Mouse (Mus musculus): ENCODE results near the gene Paox. TPM values are rescaled to one million over a fixed set of nuclear protein-coding genes. Genes with fewer than 3 reads are reported as not detected.

Paox gene
- polyA plus RNA-seq, 1 experiment from 2014 or later = 18.2 TPM

DNA sequence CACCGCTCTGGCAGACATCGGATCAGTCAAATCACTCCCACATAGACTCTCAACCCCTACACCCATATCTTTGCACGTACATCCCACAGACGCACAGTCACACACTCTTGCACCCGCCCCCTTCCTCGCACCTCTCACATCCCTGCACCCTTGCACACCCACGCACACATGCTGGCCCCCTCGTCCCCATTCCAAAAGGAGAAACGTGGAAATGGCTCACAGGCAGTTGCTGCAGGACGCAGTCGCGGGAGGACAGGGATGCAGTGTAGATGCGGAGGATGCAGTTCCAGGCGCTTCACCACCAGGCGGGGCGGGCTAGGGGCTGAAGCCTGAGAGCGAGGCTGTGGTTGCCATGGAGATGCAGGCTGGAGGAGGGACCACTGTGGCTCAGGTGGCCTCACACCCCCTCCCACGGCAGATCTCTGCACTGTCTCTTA is 33.3 kb upstream of the Paox start, which contains the start of gene Caly:
Caly (minus strand) TSS at position 307 of the 437 bp plus-strand sequence.
- Histone ChIP-seq H3K4me2 (ENCODE audit: low read depth, severe bottlenecking) (peak within 1 kb of the TSS; percentile 12; the same call in 1 of the 2 replicates), H3K4me3 (ENCODE audit: low read depth, low read length) (no peak within 1 kb of the TSS), H3K9ac (ENCODE audit: low read length) (no peak within 1 kb of the TSS), H3K36me3 (ENCODE audit: control insufficient read depth, insufficient read depth, low read length) (no peaks in the 10 kb centered on the region), H3K27me3 (ENCODE audit: control insufficient read depth, insufficient read depth, low read length) (peaks cover 31% of the 10 kb centered on the region), H3K9me3 (ENCODE audit: control insufficient read depth, low read length) (no peaks in the 10 kb centered on the region), H3K27ac (replicated peaks; ENCODE audit: low read depth, low read length) (no peak within 1 kb of the TSS), H3K4me1 (ENCODE audit: control insufficient read depth, insufficient read depth, low read length) (peaks cover 9% of the 10 kb centered on the region; the same call in 1 of the 2 replicates)
- 6% methylated on average over 18 of the region's 18 CpGs for WGBS
- DNase-seq (ENCODE audit: low spot score) (peak; percentile 79), ATAC-seq (ENCODE audit: insufficient number of reproducible peaks, low FRiP score, low TSS enrichment, low read depth) (peak; percentile 71; the same call in 1 of the 2 replicates)

- H3K9ac ChIP-seq (ENCODE audit: low read length) = no peak overlapping the region
- no peaks in the 10 kb centered on the region for H3K27me3 ChIP-seq (ENCODE audit: control insufficient read depth, insufficient read depth, low read length)
- H3K4me1 ChIP-seq (ENCODE audit: control insufficient read depth, insufficient read depth, low read length) = no peaks in the 10 kb centered on the region
- H3K4me3 ChIP-seq (ENCODE audit: low read depth, low read length) = no peak overlapping the region
- ATAC-seq (ENCODE audit: insufficient number of reproducible peaks, low FRiP score, low TSS enrichment, low read depth) = no peak
- no peak for DNase-seq (ENCODE audit: low spot score)
- no peaks in the 10 kb centered on the region for H3K36me3 ChIP-seq (ENCODE audit: control insufficient read depth, insufficient read depth, low read length)
- H3K4me2 ChIP-seq (ENCODE audit: low read depth, severe bottlenecking) = no peak overlapping the region
- WGBS = 79% methylated on average over 10 of the region's 10 CpGs
- H3K9me3 ChIP-seq (ENCODE audit: control insufficient read depth, low read length) = no peaks in the 10 kb centered on the region
- H3K27ac ChIP-seq (replicated peaks; ENCODE audit: low read depth, low read length) = no peak overlapping the region
These were observed 25.0 kb upstream of the Paox start for GRCm38 (mm10) chr7:140090601-140091000.

DNA sequence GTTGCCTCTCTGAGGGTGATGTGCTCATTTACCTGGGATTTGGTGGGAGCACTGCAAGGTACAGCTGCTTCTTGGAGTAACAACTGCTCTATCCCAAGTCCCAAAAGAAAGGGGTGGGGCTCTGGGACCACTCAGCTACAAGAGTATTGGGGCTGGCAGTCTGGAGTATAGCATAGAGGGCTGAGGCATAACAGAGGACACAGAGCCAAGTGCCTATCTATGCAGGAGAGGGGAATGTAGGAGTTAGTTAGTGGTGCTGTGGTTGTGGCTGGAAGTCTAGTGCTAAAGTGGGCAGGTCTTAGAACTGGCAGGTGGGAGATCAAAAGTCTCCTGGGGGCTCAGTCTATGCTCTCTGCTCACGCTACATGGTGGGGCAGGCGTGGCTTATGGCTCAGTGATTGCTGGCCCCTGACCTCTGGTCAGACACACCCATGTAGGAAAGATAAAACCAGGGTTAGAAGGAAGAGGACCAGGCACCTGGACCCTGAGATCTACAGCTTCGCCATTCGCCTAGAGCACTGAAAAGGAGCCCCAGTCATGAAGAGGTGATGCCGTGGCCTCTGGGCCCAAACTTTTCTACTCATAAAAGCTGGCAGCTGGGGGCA is 22.6 kb upstream of the Paox start, which contains the start of gene Prap1:
Prap1 (plus strand) TSS at position 472 of the 605 bp plus-strand sequence.
- Histone ChIP-seq H3K4me2 (ENCODE audit: low read depth, severe bottlenecking) (no peak within 1 kb of the TSS), H3K27ac (replicated peaks; ENCODE audit: low read depth, low read length) (no peak within 1 kb of the TSS), H3K4me1 (ENCODE audit: control insufficient read depth, insufficient read depth, low read length) (no peaks in the 10 kb centered on the region), H3K36me3 (ENCODE audit: control insufficient read depth, insufficient read depth, low read length) (no peaks in the 10 kb centered on the region), H3K9me3 (ENCODE audit: control insufficient read depth, low read length) (no peaks in the 10 kb centered on the region; the same call in 1 of the 2 replicates), H3K9ac (ENCODE audit: low read length) (no peak within 1 kb of the TSS), H3K4me3 (ENCODE audit: low read depth, low read length) (no peak within 1 kb of the TSS), H3K27me3 (ENCODE audit: control insufficient read depth, insufficient read depth, low read length) (no peaks in the 10 kb centered on the region)
- DNase-seq (ENCODE audit: low spot score) (no peak), ATAC-seq (ENCODE audit: insufficient number of reproducible peaks, low FRiP score, low TSS enrichment, low read depth) (no peak)
- WGBS = 68% methylated on average over 5 of the region's 5 CpGs

DNA sequence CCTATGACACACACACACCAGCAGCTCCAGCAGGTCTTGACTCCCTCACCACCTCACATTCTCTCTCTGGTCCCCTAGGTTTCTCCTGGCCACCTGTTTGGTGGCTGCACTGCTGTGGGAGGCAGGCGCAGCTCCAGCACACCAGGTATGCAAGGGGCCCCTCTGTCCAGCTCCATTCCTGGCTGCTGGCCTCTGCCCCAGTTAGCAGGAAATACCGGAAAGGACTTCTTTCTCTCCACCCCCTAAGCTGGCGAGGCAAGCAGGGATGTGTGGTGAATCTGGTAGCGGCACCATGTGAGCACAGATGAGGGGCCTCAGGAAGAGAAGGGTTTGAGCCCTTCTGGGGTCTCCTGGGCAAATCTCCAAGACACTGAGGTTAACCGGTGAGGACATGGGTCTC is 20.6 kb upstream of the Paox start:
- WGBS = 51% methylated on average over 5 of the region's 5 CpGs
- DNase-seq (ENCODE audit: low spot score) = no peak
- no peak for ATAC-seq (ENCODE audit: insufficient number of reproducible peaks, low FRiP score, low TSS enrichment, low read depth)
- Histone ChIP-seq H3K4me3 (ENCODE audit: low read depth, low read length) (no peak overlapping the region), H3K9me3 (ENCODE audit: control insufficient read depth, low read length) (no peaks in the 10 kb centered on the region; the same call in 1 of the 2 replicates), H3K27ac (replicated peaks; ENCODE audit: low read depth, low read length) (no peak overlapping the region), H3K36me3 (ENCODE audit: control insufficient read depth, insufficient read depth, low read length) (no peaks in the 10 kb centered on the region), H3K27me3 (ENCODE audit: control insufficient read depth, insufficient read depth, low read length) (no peaks in the 10 kb centered on the region), H3K4me1 (ENCODE audit: control insufficient read depth, insufficient read depth, low read length) (no peaks in the 10 kb centered on the region), H3K4me2 (ENCODE audit: low read depth, severe bottlenecking) (no peak overlapping the region), H3K9ac (ENCODE audit: low read length) (no peak overlapping the region)

DNA sequence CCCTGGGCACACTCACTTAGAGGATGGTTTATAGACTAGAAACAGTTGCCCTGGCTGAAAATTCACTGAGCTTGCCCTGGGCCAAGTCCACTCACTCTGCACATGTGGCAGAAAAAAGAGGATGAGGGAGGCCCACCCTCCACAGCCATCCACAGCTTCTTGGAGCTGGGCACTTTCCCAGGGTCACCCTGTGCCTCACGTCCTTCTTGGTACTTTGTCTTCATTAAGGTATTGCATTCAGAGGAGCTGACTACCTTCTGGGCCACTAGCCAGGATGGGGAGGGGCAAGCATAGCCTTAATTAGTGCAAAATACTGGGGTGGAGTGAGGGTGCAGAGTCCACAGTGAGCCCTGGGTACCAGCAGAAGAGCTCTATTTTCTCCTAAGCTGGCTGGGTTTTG is 20.0 kb upstream of the Paox start:
- DNase-seq (ENCODE audit: low spot score) = no peak
- 42% methylated on average over 1 of the region's 1 CpGs for WGBS
- no peaks in the 10 kb centered on the region for H3K36me3 ChIP-seq (ENCODE audit: control insufficient read depth, insufficient read depth, low read length)
- no peak overlapping the region for H3K4me3 ChIP-seq (ENCODE audit: low read depth, low read length)
- no peaks in the 10 kb centered on the region; the same call in 1 of the 2 replicates for H3K9me3 ChIP-seq (ENCODE audit: control insufficient read depth, low read length)
- H3K4me1 ChIP-seq (ENCODE audit: control insufficient read depth, insufficient read depth, low read length) = no peaks in the 10 kb centered on the region
- H3K27ac ChIP-seq (replicated peaks; ENCODE audit: low read depth, low read length) = no peak overlapping the region
- no peak overlapping the region for H3K9ac ChIP-seq (ENCODE audit: low read length)
- H3K4me2 ChIP-seq (ENCODE audit: low read depth, severe bottlenecking) = no peak overlapping the region
- H3K27me3 ChIP-seq (ENCODE audit: control insufficient read depth, insufficient read depth, low read length) = no peaks in the 10 kb centered on the region
- ATAC-seq (ENCODE audit: insufficient number of reproducible peaks, low FRiP score, low TSS enrichment, low read depth) = no peak

- Histone ChIP-seq H3K4me3 (ENCODE audit: low read depth, low read length) (no peak overlapping the region), H3K4me2 (ENCODE audit: low read depth, severe bottlenecking) (no peak overlapping the region), H3K9me3 (ENCODE audit: control insufficient read depth, low read length) (no peaks in the 10 kb centered on the region; the same call in 1 of the 2 replicates), H3K4me1 (ENCODE audit: control insufficient read depth, insufficient read depth, low read length) (no peaks in the 10 kb centered on the region), H3K36me3 (ENCODE audit: control insufficient read depth, insufficient read depth, low read length) (no peaks in the 10 kb centered on the region), H3K27me3 (ENCODE audit: control insufficient read depth, insufficient read depth, low read length) (no peaks in the 10 kb centered on the region), H3K27ac (replicated peaks; ENCODE audit: low read depth, low read length) (no peak overlapping the region), H3K9ac (ENCODE audit: low read length) (no peak overlapping the region)
- no peak for ATAC-seq (ENCODE audit: insufficient number of reproducible peaks, low FRiP score, low TSS enrichment, low read depth)
- DNase-seq (ENCODE audit: low spot score) = no peak
These were observed 19.5 kb upstream of the Paox start for GRCm38 (mm10) chr7:140096055-140096454.

- H3K4me3 ChIP-seq (ENCODE audit: low read depth, low read length) = no peak overlapping the region
- 93% methylated on average over 1 of the region's 1 CpGs for WGBS
These were observed 17.1 kb upstream of the Paox start for GRCm38 (mm10) chr7:140098466-140098865.

DNA sequence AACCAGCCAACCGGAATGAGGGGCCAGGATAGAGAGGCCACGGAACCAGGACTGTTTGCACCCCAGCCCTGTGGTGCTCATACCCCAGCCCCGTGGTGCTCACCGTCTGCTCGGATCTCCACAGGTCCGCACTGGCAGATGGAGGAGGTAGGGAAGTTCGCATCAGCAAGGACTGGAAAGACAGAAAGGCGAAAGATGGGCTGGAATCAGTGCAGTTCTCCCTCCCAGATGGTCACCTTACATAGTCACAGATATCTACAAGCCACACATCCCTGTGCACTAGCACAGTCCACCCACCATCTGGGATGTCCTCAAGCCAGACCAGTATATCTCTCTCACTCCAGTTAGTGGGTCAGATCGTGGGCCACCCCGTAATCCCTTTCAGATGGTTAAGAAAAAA is 14.1 kb upstream of the Paox start:
- Histone ChIP-seq H3K4me1 (ENCODE audit: control insufficient read depth, insufficient read depth, low read length) (0 out of 2 replicates have a peak, but pooled peaks cover 2% of the 10 kb centered on the region), H3K9ac (ENCODE audit: low read length) (no peak overlapping the region), H3K27ac (replicated peaks; ENCODE audit: low read depth, low read length) (no peak overlapping the region), H3K36me3 (ENCODE audit: control insufficient read depth, insufficient read depth, low read length) (no peaks in the 10 kb centered on the region), H3K27me3 (ENCODE audit: control insufficient read depth, insufficient read depth, low read length) (no peaks in the 10 kb centered on the region), H3K4me3 (ENCODE audit: low read depth, low read length) (peak overlapping the region; percentile 38; the same call in 1 of the 2 replicates), H3K9me3 (ENCODE audit: control insufficient read depth, low read length) (no peaks in the 10 kb centered on the region), H3K4me2 (ENCODE audit: low read depth, severe bottlenecking) (peak overlapping the region; percentile 78)
- DNase-seq (ENCODE audit: low spot score) = no peak
- ATAC-seq (ENCODE audit: insufficient number of reproducible peaks, low FRiP score, low TSS enrichment, low read depth) = no peak
- WGBS = 77% methylated on average over 10 of the region's 10 CpGs

More at GRCm38 (mm10) chr7:140098466-140098865, 17.1 kb upstream of the Paox start:
- Histone ChIP-seq H3K9ac (ENCODE audit: low read length) (no peak overlapping the region), H3K27me3 (ENCODE audit: control insufficient read depth, insufficient read depth, low read length) (no peaks in the 10 kb centered on the region), H3K27ac (replicated peaks; ENCODE audit: low read depth, low read length) (no peak overlapping the region), H3K9me3 (ENCODE audit: control insufficient read depth, low read length) (no peaks in the 10 kb centered on the region; the same call in 1 of the 2 replicates), H3K4me2 (ENCODE audit: low read depth, severe bottlenecking) (no peak overlapping the region), H3K4me1 (ENCODE audit: control insufficient read depth, insufficient read depth, low read length) (0 out of 2 replicates have a peak, but pooled peaks cover 2% of the 10 kb centered on the region), H3K36me3 (ENCODE audit: control insufficient read depth, insufficient read depth, low read length) (no peaks in the 10 kb centered on the region)
- DNase-seq (ENCODE audit: low spot score) = no peak
- no peak for ATAC-seq (ENCODE audit: insufficient number of reproducible peaks, low FRiP score, low TSS enrichment, low read depth)

Measured in limb, embryonic 11.5 days (tissue).